Mouse (Mus musculus): Measurements from ENCODE around the gene Plin4.
"Not testable (repeated sequence)": the region's sequence is repeated elsewhere in the genome, so short reads cannot be mapped to it uniquely, and the experiment has no call there.

Plin4 gene

DNA sequence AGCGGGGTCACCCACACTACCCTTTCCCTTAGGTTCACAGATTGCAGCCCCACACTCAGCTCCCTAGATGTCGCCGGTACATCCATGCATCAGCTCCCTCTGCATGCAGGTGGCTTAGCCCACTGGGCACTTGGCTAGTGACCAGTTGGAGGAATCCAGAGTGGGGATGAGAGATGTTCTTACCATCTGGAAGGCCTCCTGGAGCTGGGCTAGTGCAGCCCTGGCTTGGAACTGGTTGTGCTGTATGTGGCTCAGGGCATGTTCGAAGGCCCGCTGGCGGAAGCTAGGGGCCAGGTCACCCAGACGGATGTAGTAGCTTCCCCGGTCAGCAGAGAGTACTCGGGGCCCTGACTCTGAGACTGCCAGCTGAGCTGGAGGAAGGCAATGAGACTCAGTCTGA lies 6.7 kb downstream of the Plin4 start:
- DNase-seq (ENCODE audit: low read depth, low spot score) = no peak

DNA sequence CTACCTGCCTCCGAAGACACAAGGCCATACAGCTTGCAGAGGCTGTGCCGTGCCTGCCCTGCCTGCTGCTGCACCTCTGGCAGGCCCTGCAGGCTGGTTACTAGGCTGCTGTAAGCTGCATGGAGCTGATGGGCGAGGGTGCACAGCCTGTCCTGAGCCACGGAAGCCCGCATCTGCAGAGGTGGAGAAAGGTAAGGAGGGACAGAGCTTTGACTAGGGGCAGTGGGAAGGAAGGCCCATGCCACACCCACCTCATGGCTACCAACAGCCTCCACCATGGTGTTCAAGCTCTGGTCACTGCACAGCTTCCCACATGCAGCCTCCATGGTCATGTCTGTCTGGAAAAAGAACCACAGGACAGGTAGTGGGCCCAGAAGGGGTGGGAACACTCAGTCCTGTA lies 7.4 kb downstream of the Plin4 start:
- no peak for DNase-seq (ENCODE audit: low read depth, low spot score)

DNA sequence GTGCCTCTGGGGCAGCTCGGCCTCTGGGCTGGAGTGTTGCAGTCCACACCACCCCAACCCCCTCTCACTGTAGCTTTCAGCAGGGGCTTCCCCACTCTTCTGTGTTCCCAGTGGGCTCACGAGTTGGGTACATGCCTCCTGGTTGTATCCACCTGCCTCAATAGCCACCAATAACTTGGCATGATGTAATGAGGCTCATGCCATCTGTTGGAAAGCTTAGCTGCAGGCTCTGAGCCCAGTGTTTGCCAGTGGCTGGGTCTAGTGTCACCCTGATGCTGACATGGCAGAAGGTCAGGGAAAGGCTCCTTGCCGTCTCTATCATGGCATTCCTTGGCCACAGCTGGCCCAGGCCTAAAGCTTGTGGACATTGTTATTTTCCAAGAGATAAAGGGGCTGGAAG lies 8.8 kb downstream of the Plin4 start:
- DNase-seq (ENCODE audit: low read depth, low spot score) = no peak

DNA sequence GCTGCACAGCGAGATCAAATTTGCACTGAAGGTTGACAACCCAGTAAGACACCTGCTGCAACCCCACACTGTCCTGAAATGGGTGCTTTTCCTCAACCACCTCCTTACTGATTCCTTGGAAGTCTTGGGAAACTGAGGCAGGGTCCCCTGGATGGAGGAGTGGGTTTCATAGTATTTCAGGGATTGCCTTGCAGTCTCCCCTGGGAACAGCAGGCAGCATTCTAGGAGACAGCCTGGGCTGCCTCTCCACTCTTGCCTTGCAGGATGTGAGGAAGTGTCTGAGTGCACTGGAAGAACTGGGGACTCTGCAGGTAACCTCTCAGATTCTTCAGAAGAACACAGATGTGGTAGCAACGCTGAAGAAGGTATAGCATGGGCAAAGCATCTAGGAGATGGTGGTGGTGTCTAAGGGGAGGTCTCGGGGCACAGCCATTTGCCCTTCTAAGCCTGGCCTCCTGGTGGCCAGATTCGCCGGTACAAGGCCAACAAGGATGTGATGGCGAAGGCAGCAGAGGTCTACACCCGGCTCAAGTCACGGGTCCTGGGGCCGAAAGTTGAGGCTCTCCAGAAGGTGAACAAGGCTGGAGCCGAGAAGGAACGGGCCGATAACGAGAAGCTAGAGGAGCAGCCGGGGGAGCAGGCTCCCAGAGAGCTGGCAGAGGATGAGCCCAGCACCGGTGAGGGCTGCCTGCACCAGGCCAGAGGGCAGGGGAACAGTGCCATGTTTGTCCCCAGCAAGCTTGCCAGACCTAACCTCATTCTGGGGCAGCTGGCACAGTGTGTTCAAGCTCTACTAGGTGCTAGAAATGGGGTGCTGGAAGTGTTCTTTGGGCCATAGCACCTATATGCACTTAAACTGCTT lies 10.7 kb downstream of the Plin4 start:
- no peak for DNase-seq (ENCODE audit: low read depth, low spot score)

DNA sequence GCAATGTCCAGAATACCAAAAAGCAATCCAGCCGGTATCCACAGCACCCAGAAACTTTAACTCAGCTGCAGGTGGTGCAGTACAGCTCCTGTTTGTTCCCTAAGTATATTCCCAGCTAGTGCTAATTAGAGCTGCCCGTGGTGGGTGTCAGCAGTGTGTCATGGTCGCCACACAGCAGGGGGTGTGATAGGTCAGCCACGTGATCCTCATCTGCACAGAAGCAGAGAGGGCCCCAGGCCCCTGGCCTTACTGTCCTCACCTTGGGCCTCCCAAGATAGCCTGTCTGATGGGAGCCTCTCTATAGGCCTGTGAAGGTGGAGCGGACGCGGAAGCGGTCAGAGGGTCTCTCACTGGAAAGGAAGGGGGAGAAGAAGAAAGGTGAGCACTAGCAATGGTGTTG lies 11.4 kb downstream of the Plin4 start:
- no peak for DNase-seq (ENCODE audit: low read depth, low spot score)

DNA sequence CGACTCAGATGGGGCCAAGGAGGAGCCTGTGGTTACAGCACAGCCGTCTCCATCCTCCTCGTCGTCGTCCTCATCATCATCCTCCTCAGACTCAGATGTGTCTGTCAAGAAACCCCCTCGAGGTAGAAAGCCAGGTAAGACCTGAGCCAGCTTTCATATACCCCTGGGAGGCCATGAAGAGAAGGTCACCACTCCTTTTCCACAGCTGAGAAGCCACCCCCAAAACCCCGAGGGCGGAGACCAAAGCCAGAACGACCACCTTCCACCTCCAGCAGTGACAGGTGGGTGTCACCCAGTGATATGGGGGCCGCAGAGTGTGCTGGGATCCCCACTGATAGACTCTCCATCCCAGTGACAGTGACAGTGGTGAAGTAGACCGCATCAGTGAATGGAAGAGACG lies 12.7 kb downstream of the Plin4 start:
- no peak for DNase-seq (ENCODE audit: low read depth, low spot score)

DNA sequence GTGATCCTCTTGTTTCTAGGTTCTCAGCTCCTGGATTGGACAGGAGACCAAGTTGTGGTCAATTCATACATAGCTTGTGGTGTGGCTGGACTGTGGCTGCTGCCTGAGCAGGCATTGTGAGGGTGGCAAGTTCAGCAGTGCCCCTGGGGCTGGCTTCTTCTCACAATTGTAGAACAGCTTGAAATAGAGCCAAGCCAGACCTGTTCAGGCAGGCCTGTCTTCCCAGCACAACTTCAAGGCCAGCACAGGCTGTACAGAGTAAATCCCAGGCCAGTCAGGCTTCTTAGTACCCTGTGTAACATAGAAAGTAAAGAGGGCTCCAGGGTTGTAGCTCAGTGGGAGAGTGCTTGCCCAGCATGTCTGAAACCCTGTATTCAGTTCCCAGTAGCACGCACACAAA lies 16.8 kb downstream of the Plin4 start:
- no peak for DNase-seq (ENCODE audit: low read depth, low spot score)

DNA sequence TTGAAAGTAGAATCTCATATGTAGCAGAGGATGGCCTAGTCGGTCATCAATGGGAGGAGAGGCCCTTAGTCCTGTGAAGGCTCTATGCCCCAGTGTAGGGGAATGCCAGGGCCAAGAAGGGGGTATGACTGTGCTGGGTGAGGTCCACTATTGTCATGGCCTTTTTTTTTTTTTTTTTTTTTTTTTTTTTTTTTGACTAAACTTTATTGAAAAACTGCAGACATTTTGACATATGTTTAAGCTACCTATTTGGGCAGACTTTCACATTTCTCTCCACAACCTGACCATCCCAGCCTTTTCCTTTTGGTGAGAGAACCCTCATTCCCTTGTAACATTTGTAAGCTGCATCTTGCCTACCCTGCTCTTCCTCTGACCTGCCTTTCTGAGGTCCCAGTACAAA lies 17.3 kb downstream of the Plin4 start:
- DNase-seq (ENCODE audit: low read depth, low spot score) = no peak

DNA sequence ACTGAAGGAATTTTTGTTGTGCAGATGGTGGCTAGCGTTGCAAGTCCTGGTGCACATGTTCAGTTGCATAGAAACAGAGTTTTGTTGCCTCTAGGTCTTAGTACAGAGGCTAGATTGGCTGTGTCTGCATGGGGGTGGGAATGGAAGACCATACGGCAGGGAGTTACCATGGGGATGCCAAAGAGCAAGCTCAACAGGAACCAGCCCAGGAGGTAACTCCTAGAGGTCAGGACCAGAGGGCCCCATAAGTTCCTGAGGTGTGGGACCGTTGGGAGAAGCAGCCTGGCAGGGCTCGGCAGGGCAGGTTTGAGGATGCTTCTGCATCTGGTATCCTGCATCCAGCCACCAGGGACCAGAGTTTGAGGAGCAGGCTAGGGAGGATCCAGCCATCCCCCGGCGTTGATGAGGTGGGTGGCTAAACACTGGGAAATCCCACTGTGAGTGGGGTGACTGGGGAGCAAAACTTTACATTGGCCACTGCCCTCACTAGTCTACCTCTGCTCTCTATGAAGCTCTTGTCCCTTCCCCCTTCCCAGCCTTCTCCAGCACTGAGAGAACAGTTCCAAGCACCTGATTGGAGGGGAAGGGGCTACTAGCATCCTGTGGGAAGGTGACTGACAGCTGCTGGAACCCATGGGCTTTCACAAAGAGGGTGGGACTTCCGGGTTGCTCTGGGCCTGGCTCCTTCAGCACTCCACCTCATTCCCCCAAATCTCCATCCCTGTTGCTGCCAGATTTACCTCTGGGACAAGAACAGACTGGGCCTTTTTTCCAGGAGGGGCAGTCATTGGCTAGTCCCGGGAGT lies 28.6 kb downstream of the Plin4 start:
- DNase-seq (ENCODE audit: low read depth, low spot score) = peak; percentile 63

DNA sequence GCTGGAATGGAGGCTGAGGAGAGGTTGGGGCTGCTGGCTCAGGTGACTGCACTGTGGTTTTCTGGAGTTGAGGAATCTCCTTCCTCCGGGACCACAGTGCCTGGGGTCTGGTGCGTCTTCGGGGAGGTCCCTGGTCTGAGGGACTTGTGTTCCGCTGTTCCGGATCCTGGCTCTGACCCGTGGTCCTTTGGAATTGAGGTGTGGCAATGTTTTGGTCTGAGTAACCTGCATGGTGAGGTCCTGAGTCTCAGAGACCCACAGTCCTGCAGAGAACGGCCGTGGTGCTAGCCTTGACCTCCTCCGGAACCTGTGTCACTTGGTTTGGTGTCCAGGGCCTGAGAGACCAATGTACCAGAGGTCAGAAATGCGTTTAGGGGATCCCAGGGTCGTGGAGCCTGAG lies 29.7 kb downstream of the Plin4 start:
- DNase-seq (ENCODE audit: low read depth, low spot score) = no peak

DNA sequence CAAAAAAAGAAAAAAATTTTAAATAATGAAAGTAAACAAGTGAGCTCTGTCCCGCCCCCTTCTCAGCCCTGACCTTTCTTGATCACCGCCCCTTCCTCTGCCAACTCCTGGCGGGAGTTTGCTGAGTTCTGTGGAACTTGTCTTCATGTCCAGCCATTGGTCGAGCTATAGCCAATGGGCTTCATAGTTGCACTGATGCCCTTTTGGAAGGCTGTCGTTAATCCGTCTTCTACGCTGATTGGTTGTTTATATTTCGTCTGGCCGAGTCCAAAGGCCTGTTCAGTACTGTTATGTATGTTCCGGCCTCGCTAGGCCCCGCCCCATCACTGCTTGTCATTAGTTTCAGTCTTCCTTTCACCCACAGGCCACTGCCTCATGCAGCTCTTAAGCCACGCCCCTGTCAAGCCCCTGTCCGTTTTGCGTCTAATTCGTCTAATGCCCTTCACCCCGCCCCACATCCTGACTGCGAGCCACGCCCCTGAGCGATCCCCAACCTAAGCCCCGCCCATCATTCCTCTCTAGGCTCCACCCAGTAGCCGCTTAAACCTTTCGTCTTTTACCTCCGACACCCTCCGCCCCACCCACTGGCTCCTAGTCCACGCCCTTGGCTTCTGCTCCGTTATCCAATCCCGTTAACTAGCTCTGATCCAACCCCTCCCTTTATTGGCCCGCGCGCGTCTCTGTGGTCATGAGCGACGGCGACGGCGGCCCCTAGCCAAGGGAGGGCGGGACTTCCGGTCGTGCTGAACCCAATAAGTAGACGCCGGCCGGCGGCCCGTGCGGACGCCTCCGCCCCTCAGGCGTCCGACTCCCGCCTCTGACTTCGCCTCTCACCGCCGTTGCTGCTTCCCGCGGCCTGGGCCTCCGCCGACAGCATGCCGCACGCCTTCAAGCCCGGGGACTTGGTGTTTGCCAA lies 30.5 kb downstream of the Plin4 start, which contains the start of gene Hdgfl2:
Gene Hdgfl2, plus strand, starts transcription at position 755 of the 916 bp plus-strand sequence.
- DNase-seq (ENCODE audit: low read depth, low spot score) = peak; percentile 100

DNA sequence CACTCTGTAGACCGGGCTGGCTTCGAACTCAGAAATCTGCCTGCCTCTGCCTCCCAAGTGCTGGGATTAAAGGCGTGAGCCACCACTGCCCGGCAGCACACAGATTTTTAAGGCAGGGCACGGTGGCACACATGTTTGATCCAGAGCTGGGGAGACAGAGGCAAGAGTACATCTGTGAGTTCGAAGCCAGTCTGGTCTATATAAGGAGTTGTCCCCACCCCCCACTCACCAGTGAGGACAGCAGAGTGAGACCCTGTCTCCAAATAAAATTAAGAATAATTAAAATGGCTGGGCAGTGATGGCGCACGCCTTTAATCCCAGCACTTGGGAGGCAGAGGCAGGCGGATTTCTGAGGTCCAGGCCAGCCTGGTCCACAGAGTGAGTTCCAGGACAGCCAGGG lies 31.2 kb downstream of the Plin4 start:
- DNase-seq (ENCODE audit: low read depth, low spot score) = not testable (repeated sequence)

DNA sequence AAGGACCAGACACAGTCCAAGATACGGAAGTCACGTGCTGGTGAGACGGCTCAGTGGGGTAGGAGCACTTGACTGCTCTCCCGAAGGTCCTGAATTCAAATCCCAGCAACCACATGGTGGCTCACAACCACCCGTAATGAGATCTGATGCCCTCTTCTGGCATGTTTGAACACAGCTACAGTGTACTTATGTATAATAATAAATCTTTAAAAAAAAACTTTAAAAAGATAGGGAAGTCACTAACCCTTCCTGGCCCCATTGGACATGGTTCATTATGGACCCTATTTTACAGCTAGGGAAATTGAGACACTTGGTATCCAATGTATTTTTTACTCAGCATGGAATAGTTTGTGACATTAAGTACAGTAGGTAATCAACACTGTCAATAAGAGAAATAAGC lies 32.1 kb downstream of the Plin4 start:
- no peak for DNase-seq (ENCODE audit: low read depth, low spot score)

DNA sequence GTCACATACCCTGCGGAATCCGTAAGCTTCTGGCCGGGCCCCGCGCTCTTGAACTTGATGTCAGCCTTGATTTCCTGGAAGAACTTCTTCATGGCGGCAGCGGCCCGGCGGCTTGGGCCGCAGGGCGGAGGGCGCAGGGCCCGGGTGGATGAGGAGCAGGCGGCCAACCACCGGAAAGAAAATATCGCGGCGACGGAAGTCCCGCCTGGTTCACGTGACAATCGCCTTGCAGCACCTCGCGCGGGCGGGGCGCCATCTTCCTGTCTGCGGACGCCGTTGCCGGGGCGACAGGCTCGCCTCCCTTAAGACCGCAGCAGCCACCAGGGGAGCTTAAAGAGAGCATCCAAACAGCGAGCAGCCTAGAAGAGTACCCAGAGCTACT lies 34.8 kb downstream of the Plin4 start, which contains the start of gene Ubxn6:
Gene Ubxn6, minus strand, starts transcription at position 202 of the 382 bp plus-strand sequence.
- peak; percentile 96 for DNase-seq (ENCODE audit: low read depth, low spot score)

DNA sequence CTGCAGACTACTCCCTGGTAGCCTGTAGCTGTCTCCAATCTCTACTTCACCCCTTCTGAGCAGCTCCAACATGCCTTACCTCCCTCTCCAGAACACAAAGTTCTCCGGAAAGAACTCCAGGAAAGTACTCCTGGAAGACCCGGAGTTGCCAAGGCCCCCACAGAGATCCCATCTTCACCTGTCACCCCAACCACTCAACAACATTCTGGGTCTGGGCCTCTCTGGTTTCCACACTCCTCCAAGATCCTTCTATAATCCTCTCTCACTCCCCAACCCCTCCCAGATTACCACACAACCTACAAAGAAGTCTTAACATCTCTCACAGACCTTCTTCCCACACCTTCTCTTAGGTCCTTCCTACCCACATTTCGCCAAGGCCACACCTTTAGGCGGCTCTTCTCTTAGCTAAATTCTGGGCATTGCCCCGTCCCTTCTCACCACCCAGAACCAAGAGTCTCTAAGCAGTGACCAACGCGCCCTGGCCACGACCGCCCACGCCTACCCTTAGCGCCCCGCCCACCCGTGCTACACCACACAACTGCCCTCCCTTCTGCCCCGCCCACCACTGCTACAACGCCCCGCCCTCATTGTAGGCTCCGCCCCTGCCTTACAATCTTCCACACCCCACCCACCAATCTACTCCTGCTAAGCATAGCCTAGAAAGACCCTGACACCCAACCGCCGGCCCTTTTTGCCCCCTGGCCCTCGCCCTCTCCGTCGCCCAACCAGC lies 35.3 kb downstream of the Plin4 start:
- peak; percentile 42 for DNase-seq (ENCODE audit: low read depth, low spot score)

DNA sequence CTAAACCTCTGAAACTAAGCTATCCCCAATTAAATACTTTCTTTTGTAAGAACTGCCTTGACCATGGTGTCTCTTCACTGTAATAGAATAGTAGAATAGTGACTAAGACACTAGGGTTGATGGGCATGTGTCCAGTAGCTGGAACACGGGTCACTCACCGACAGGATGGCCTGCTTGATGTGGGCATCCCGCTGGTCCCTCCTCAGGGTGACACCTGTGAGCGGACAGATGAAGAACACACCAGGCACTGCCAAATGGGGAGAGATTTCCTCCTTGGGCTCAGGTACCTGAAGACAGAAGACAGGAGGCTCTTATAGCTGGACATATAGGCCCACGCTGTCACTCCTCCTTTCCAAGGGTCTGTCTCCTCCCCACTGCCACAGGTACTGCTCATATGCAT lies 37.4 kb downstream of the Plin4 start:
- DNase-seq (ENCODE audit: low read depth, low spot score) = no peak

DNA sequence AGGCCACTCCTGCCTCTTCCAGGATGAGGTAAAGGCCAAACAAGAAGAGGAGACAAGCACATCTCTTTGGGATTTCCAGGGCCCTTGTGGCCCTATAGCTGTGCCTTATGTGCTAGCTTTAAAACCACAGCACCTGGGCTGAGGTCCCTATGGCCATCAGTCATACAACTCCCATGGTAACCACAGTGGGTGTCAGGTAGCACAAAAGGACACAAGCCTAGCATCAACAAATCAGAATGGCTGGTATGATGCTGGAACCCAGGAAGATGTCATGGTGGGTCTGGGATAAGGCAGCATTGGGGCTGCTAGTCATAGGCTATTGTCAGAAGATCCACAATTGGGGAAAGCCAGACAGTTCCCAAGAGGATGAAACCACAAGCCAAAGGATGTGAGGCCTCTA lies 38.5 kb downstream of the Plin4 start:
- DNase-seq (ENCODE audit: low read depth, low spot score) = no peak

DNA sequence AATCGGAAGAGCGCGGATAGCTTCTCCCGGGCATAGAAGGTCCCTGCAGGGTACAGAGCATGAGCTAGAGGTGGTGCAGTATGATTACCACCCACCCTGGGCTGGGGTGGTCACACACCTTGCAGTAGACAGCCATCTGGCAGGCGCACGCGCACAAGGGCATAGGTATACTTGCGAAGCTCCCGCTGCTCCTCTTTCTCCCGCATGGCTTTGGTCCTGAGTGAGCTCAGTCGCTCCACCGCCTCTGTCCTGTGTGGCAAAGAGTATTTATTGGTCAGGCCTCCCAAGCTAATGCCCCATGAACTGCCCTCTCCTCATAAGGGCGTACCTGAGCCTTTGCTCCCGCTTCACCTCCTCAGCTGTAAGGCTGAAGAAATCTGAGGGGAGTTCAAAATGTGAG lies 40.5 kb downstream of the Plin4 start:
- DNase-seq (ENCODE audit: low read depth, low spot score) = no peak

DNA sequence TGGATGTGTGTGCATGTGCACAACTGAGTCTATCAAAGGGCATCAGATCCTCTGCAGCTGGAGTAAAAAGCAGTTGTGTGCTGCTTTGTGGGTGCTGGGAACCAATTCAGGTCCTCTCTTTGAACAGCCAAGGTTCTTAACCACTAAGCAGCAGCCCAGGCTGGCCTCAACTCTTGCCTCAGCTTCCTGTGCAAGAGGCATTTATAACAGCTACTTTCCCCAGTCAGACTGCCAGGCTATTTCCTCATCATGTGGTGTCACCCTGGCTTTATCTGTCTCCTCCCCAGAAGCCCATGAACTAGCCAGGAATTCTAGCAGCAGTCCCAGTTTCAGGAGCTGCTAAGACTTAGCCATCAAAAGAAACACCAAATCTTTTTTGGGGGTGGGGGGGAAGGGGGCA lies 43.2 kb downstream of the Plin4 start:
- DNase-seq (ENCODE audit: low read depth, low spot score) = no peak

DNA sequence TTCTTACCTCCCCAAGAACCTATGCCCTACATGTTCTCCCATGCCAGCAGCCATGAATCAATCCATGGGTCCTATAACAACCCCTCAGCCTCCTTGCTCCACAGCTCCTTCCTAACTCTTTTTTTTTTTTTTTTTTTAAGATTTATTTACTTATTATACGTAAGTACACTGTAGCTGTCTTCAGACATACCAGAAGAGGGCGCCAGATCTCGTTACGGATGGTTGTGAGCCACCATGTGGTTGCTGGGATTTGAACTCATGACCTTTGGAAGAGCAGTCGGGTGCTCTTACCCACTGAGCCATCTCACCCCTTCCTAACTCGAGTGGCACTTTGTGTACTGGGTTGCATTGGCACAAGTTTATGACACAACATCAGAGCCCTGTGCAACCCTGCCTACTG lies 43.9 kb downstream of the Plin4 start:
- DNase-seq (ENCODE audit: low read depth, low spot score) = not testable (repeated sequence)

DNA sequence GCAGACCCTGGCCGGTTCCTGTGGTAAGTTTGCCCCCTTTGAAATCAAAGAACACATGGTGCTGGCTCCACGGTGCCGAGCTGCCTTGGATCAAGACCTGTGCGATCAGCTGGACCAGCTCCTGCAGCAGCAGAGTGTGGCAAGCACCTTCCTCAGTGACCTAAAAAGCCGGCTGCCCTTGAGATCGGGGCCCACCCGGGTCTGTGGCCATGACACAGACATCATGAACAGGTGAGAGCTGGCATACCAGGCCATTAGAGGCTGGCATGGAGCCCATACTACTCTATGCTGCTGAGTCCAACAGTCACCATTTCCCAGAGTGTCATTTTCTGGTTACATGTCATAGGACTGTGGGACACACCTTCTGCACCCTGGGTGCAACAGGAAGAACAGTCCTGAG lies 47.5 kb downstream of the Plin4 start:
- DNase-seq (ENCODE audit: low read depth, low spot score) = no peak

All from telencephalon, adult 2 months (tissue).